Mouse (Mus musculus) liver, adult (tissue): ENCODE measurements around the gene Taf12.

Experiments
- GATA4 ChIP-seq: IDR thresholded peaks from 2 replicates; pipeline ENCODE4 v1.6.1; 2014; ENCODE audit warnings: mild to moderate bottlenecking, low read length; ENCODE audit not compliant: insufficient replicate concordance

Gene Taf12

GRCm38 (mm10) chr4:132331960-132332359 is 57.8 kb downstream of the Taf12 start:
- no peak for TF ChIP-seq GATA4

- no peak for TF ChIP-seq GATA4
Measured at GRCm38 (mm10) chr4:132332880-132333279, 58.7 kb downstream of the Taf12 start.

- TF ChIP-seq GATA4 = no peak
Measured at GRCm38 (mm10) chr4:132338943-132339342, 64.8 kb downstream of the Taf12 start.

GRCm38 (mm10) chr4:132341451-132341850 is 67.3 kb downstream of the Taf12 start:
- no peak for TF ChIP-seq GATA4

- no peak for TF ChIP-seq GATA4
Measured at GRCm38 (mm10) chr4:132344403-132345134, 70.4 kb downstream of the Taf12 start.
